Mouse (Mus musculus): ENCODE data around the gene Hoxa9.

Gene Hoxa9

GRCm38 (mm10) chr6:52252016-52252774 is 21.3 kb upstream of the Hoxa9 start:
- Histone ChIP-seq H3K27me3 (ENCODE audit: control insufficient read depth, insufficient read depth, low read length, poor library complexity, severe bottlenecking) (peaks cover 14% of the 10 kb centered on the region), H3K36me3 (ENCODE audit: control insufficient read depth, insufficient read depth, low read length, poor library complexity, severe bottlenecking) (no peaks in the 10 kb centered on the region)
- no peak for DNase-seq (ENCODE audit: low read depth, low spot score)

GRCm38 (mm10) chr6:52251177-52251879 is 20.4 kb upstream of the Hoxa9 start:
- H3K27me3 ChIP-seq (ENCODE audit: control insufficient read depth, insufficient read depth, low read length, poor library complexity, severe bottlenecking): peaks cover 14% of the 10 kb centered on the region
- no peaks in the 10 kb centered on the region for H3K36me3 ChIP-seq (ENCODE audit: control insufficient read depth, insufficient read depth, low read length, poor library complexity, severe bottlenecking)
- DNase-seq (ENCODE audit: low read depth, low spot score): no peak

- Histone ChIP-seq H3K27me3 (ENCODE audit: control insufficient read depth, insufficient read depth, low read length, poor library complexity, severe bottlenecking) (peaks cover 14% of the 10 kb centered on the region), H3K36me3 (ENCODE audit: control insufficient read depth, insufficient read depth, low read length, poor library complexity, severe bottlenecking) (no peaks in the 10 kb centered on the region)
- DNase-seq (ENCODE audit: low read depth, low spot score): no peak
Measured at GRCm38 (mm10) chr6:52249826-52250225, 18.9 kb upstream of the Hoxa9 start.

GRCm38 (mm10) chr6:52249415-52249738 is 18.5 kb upstream of the Hoxa9 start:
- H3K36me3 ChIP-seq (ENCODE audit: control insufficient read depth, insufficient read depth, low read length, poor library complexity, severe bottlenecking): no peaks in the 10 kb centered on the region
- DNase-seq (ENCODE audit: low read depth, low spot score): no peak
- peaks cover 14% of the 10 kb centered on the region for H3K27me3 ChIP-seq (ENCODE audit: control insufficient read depth, insufficient read depth, low read length, poor library complexity, severe bottlenecking)

GRCm38 (mm10) chr6:52248638-52249414 is 17.9 kb upstream of the Hoxa9 start:
- Histone ChIP-seq H3K36me3 (ENCODE audit: control insufficient read depth, insufficient read depth, low read length, poor library complexity, severe bottlenecking) (no peaks in the 10 kb centered on the region), H3K27me3 (ENCODE audit: control insufficient read depth, insufficient read depth, low read length, poor library complexity, severe bottlenecking) (peaks cover 10% of the 10 kb centered on the region)
- DNase-seq (ENCODE audit: low read depth, low spot score): no peak

- Histone ChIP-seq H3K27me3 (ENCODE audit: control insufficient read depth, insufficient read depth, low read length, poor library complexity, severe bottlenecking) (peaks cover 4% of the 10 kb centered on the region; the same call in 1 of the 2 replicates), H3K36me3 (ENCODE audit: control insufficient read depth, insufficient read depth, low read length, poor library complexity, severe bottlenecking) (no peaks in the 10 kb centered on the region)
- DNase-seq (ENCODE audit: low read depth, low spot score): no peak
Measured at GRCm38 (mm10) chr6:52247766-52248637, 17.1 kb upstream of the Hoxa9 start.

GRCm38 (mm10) chr6:52246916-52247315 is 16.0 kb upstream of the Hoxa9 start:
- DNase-seq (ENCODE audit: low read depth, low spot score): no peak
- Histone ChIP-seq H3K36me3 (ENCODE audit: control insufficient read depth, insufficient read depth, low read length, poor library complexity, severe bottlenecking) (no peaks in the 10 kb centered on the region), H3K27me3 (ENCODE audit: control insufficient read depth, insufficient read depth, low read length, poor library complexity, severe bottlenecking) (no peaks in the 10 kb centered on the region; the same call in 1 of the 2 replicates)

GRCm38 (mm10) chr6:52246403-52246803 is 15.5 kb upstream of the Hoxa9 start:
- DNase-seq (ENCODE audit: low read depth, low spot score): no peak
- H3K27me3 ChIP-seq (ENCODE audit: control insufficient read depth, insufficient read depth, low read length, poor library complexity, severe bottlenecking): no peaks in the 10 kb centered on the region; the same call in 1 of the 2 replicates
- no peaks in the 10 kb centered on the region for H3K36me3 ChIP-seq (ENCODE audit: control insufficient read depth, insufficient read depth, low read length, poor library complexity, severe bottlenecking)

GRCm38 (mm10) chr6:52245757-52246142 is 14.9 kb upstream of the Hoxa9 start, which contains the start of gene Hoxa11:
Gene Hoxa11 (minus strand): TSS chr6:52245810.
- DNase-seq (ENCODE audit: low read depth, low spot score): no peak
- no peaks in the 10 kb centered on the region; the same call in none of the 2 replicates for H3K27me3 ChIP-seq (ENCODE audit: control insufficient read depth, insufficient read depth, low read length, poor library complexity, severe bottlenecking)
- no peaks in the 10 kb centered on the region for H3K36me3 ChIP-seq (ENCODE audit: control insufficient read depth, insufficient read depth, low read length, poor library complexity, severe bottlenecking)

GRCm38 (mm10) chr6:52245040-52245756 is 14.3 kb upstream of the Hoxa9 start:
- Histone ChIP-seq H3K27me3 (ENCODE audit: control insufficient read depth, insufficient read depth, low read length, poor library complexity, severe bottlenecking) (no peaks in the 10 kb centered on the region; the same call in none of the 2 replicates), H3K36me3 (ENCODE audit: control insufficient read depth, insufficient read depth, low read length, poor library complexity, severe bottlenecking) (no peaks in the 10 kb centered on the region)
- DNase-seq (ENCODE audit: low read depth, low spot score): no peak

- no peak for DNase-seq (ENCODE audit: low read depth, low spot score)
- H3K27me3 ChIP-seq (ENCODE audit: control insufficient read depth, insufficient read depth, low read length, poor library complexity, severe bottlenecking): no peaks in the 10 kb centered on the region; the same call in none of the 2 replicates
- no peaks in the 10 kb centered on the region for H3K36me3 ChIP-seq (ENCODE audit: control insufficient read depth, insufficient read depth, low read length, poor library complexity, severe bottlenecking)
Measured at GRCm38 (mm10) chr6:52244471-52245039, 13.7 kb upstream of the Hoxa9 start.

GRCm38 (mm10) chr6:52243681-52244121 is 12.8 kb upstream of the Hoxa9 start:
- no peaks in the 10 kb centered on the region; the same call in none of the 2 replicates for H3K27me3 ChIP-seq (ENCODE audit: control insufficient read depth, insufficient read depth, low read length, poor library complexity, severe bottlenecking)
- no peaks in the 10 kb centered on the region for H3K36me3 ChIP-seq (ENCODE audit: control insufficient read depth, insufficient read depth, low read length, poor library complexity, severe bottlenecking)
- DNase-seq (ENCODE audit: low read depth, low spot score): no peak

GRCm38 (mm10) chr6:52242801-52243332 is 12.0 kb upstream of the Hoxa9 start:
- no peak for DNase-seq (ENCODE audit: low read depth, low spot score)
- no peaks in the 10 kb centered on the region; the same call in none of the 2 replicates for H3K27me3 ChIP-seq (ENCODE audit: control insufficient read depth, insufficient read depth, low read length, poor library complexity, severe bottlenecking)
- H3K36me3 ChIP-seq (ENCODE audit: control insufficient read depth, insufficient read depth, low read length, poor library complexity, severe bottlenecking): no peaks in the 10 kb centered on the region

All from splenic B cell, adult 2 months (primary cell).